9 mouse cellular contexts compared by ENCODE assay signal in genomic region chr2:29066410-29066809, GRCm38 (mm10). TPM values are rescaled to one million over a fixed set of nuclear protein-coding genes. Genes with fewer than 3 reads are reported as not detected.
DNase-seq lines count a peak whose midpoint lies in the region; ATAC-seq and TF ChIP-seq lines count a peak whose summit lies in the region.
"Had no signal": no experiment of that assay in that cellular context is flagged by ENCODE, and none has a peak within 500 bp of the region (broad histone marks: within the 10 kb centered on the region; RNA-seq: fewer than 3 reads in every experiment).

No protein-coding gene starts in this region.

- no peak overlapping the region for H3K27ac ChIP-seq in liver, postnatal 0 days (ENCODE audit: low read depth)
- no peak overlapping the region for H3K27ac ChIP-seq in liver, embryonic 12.5 days
- no peak overlapping the region for H3K27ac ChIP-seq in midbrain, postnatal 0 days (ENCODE audit: low read depth, low read length)
- H3K27ac ChIP-seq in forebrain, embryonic 13.5 days = no peak overlapping the region
- H3K27ac ChIP-seq in forebrain, embryonic 16.5 days (ENCODE audit: low read length) = no peak overlapping the region

- TF ChIP-seq EP300 in liver, postnatal 0 days (IDR thresholded peaks at IDR 0.05; ENCODE audit: low read depth) = no peak

- H3K36me3 ChIP-seq in liver, postnatal 0 days (replicated peaks; ENCODE audit: insufficient read depth, low read length) = peaks cover 32% of the 10 kb centered on the region
- peaks cover 68% of the 10 kb centered on the region for H3K36me3 ChIP-seq in liver, embryonic 12.5 days
- H3K36me3 ChIP-seq in midbrain, postnatal 0 days (ENCODE audit: insufficient read depth, low read length) = peaks cover 21% of the 10 kb centered on the region
- H3K36me3 ChIP-seq in forebrain, embryonic 13.5 days (ENCODE audit: poor library complexity, severe bottlenecking) = peaks cover 38% of the 10 kb centered on the region
- H3K36me3 ChIP-seq in forebrain, embryonic 16.5 days (ENCODE audit: control insufficient read depth, insufficient read depth) = peaks cover 11% of the 10 kb centered on the region

- WGBS in liver, postnatal 0 days (ENCODE audit: insufficient replicate concordance) = 71% methylated on average over 7 of the region's 7 CpGs
- WGBS in liver, embryonic 12.5 days (ENCODE audit: insufficient replicate concordance) = 68% methylated on average over 7 of the region's 7 CpGs
- WGBS in midbrain, postnatal 0 days = 49% methylated on average over 7 of the region's 7 CpGs
- 53% methylated on average over 7 of the region's 7 CpGs for WGBS in forebrain, embryonic 13.5 days
- 58% methylated on average over 7 of the region's 7 CpGs for WGBS in forebrain, embryonic 16.5 days

- H3K9me3 ChIP-seq in liver, postnatal 0 days (ENCODE audit: low read length) = no peaks in the 10 kb centered on the region
- no peaks in the 10 kb centered on the region for H3K9me3 ChIP-seq in liver, embryonic 12.5 days (replicated peaks)
- H3K9me3 ChIP-seq in midbrain, postnatal 0 days (ENCODE audit: low read length) = no peaks in the 10 kb centered on the region
- no peaks in the 10 kb centered on the region for H3K9me3 ChIP-seq in forebrain, embryonic 13.5 days (replicated peaks)
- H3K9me3 ChIP-seq in forebrain, embryonic 16.5 days (ENCODE audit: control insufficient read depth, low read length) = no peaks in the 10 kb centered on the region
- H3K9me3 ChIP-seq: G1E had no signal

- ATAC-seq in liver, postnatal 0 days = no peak
- ATAC-seq in liver, embryonic 12.5 days = no peak
- no peak for ATAC-seq in midbrain, postnatal 0 days (ENCODE audit: low FRiP score)
- no peak for ATAC-seq in forebrain, embryonic 13.5 days
- no peak for ATAC-seq in forebrain, embryonic 16.5 days

- H3K4me3 ChIP-seq in liver, postnatal 0 days (ENCODE audit: low read depth, low read length) = no peak overlapping the region
- no peak overlapping the region for H3K4me3 ChIP-seq in liver, embryonic 12.5 days
- H3K4me3 ChIP-seq in midbrain, postnatal 0 days (ENCODE audit: low read depth, low read length) = no peak overlapping the region
- H3K4me3 ChIP-seq in forebrain, embryonic 13.5 days = no peak overlapping the region
- no peak overlapping the region for H3K4me3 ChIP-seq in forebrain, embryonic 16.5 days (replicated peaks; ENCODE audit: low read length)

- no peak overlapping the region for H3K9ac ChIP-seq in liver, postnatal 0 days (replicated peaks)
- no peak overlapping the region for H3K9ac ChIP-seq in liver, embryonic 12.5 days
- no peak overlapping the region for H3K9ac ChIP-seq in midbrain, postnatal 0 days (replicated peaks; ENCODE audit: low read length, poor library complexity, severe bottlenecking)
- H3K9ac ChIP-seq in forebrain, embryonic 13.5 days = no peak overlapping the region
- no peak overlapping the region for H3K9ac ChIP-seq in forebrain, embryonic 16.5 days (replicated peaks; ENCODE audit: low read depth, low read length)

- peak; percentile 62 for TF ChIP-seq CTCF in liver, postnatal 0 days (IDR thresholded peaks at IDR 0.05; ENCODE audit: low read depth)
- TF ChIP-seq CTCF in midbrain, postnatal 0 days (IDR thresholded peaks at IDR 0.05) = peak; percentile 86

- H3K4me1 ChIP-seq in liver, postnatal 0 days (ENCODE audit: insufficient read depth) = peaks cover 3% of the 10 kb centered on the region
- H3K4me1 ChIP-seq in liver, embryonic 12.5 days = peaks cover 6% of the 10 kb centered on the region
- no peaks in the 10 kb centered on the region for H3K4me1 ChIP-seq in midbrain, postnatal 0 days (ENCODE audit: insufficient read depth, low read length)
- peaks cover 1% of the 10 kb centered on the region for H3K4me1 ChIP-seq in forebrain, embryonic 13.5 days
- H3K4me1 ChIP-seq in forebrain, embryonic 16.5 days (replicated peaks; ENCODE audit: control insufficient read depth, insufficient read depth, low read length) = no peaks in the 10 kb centered on the region

- no peaks in the 10 kb centered on the region for H3K27me3 ChIP-seq in liver, postnatal 0 days (ENCODE audit: insufficient read depth, low read length)
- no peaks in the 10 kb centered on the region for H3K27me3 ChIP-seq in liver, embryonic 12.5 days (replicated peaks)
- no peaks in the 10 kb centered on the region for H3K27me3 ChIP-seq in midbrain, postnatal 0 days (ENCODE audit: insufficient read depth, low read length)
- no peaks in the 10 kb centered on the region for H3K27me3 ChIP-seq in forebrain, embryonic 13.5 days
- no peaks in the 10 kb centered on the region for H3K27me3 ChIP-seq in forebrain, embryonic 16.5 days (replicated peaks; ENCODE audit: control insufficient read depth, insufficient read depth, low read length)

- H3K4me2 ChIP-seq in liver, postnatal 0 days (ENCODE audit: low read depth, low read length) = no peak overlapping the region
- no peak overlapping the region for H3K4me2 ChIP-seq in liver, embryonic 12.5 days
- no peak overlapping the region for H3K4me2 ChIP-seq in midbrain, postnatal 0 days (ENCODE audit: low read depth, low read length, poor library complexity, severe bottlenecking)
- H3K4me2 ChIP-seq in forebrain, embryonic 13.5 days = no peak overlapping the region
- H3K4me2 ChIP-seq in forebrain, embryonic 16.5 days (ENCODE audit: low read length) = no peak overlapping the region

- peak; percentile 13 to 25 for DNase-seq in cerebellum, postnatal 25 days
- DNase-seq in cerebellum, postnatal 4 days (ENCODE audit: low spot score in 2 of 2) = no peak
- no peak for DNase-seq in liver, postnatal 0 days
- peak; percentile 77 for DNase-seq in brain, adult 2 months (ENCODE audit: low read depth, low spot score)
- peak; percentile 82 for DNase-seq in midbrain, postnatal 0 days (ENCODE audit: low spot score)

RNA-seq across cellular contexts. Expression of gene Ttf1, which starts 6.3 kb away (rescaled TPM):
- 3.0 and 3.1 TPM in 2 replicates for polyA plus RNA-seq in liver, postnatal 0 days (2015; fragmentation: Nextera tagmentation; extraction: Ambion mirVana)
- polyA plus RNA-seq in liver, embryonic 12.5 days (2016; fragmentation: Nextera tagmentation; extraction: Ambion mirVana) = 7.9 and 8.4 TPM in 2 replicates
- total RNA-seq in midbrain, postnatal 0 days (2014; rRNA removed) = 4.9 and 5.1 TPM in 2 replicates
- 3.1 and 3.3 TPM in 2 replicates for polyA plus RNA-seq in midbrain, postnatal 0 days (2015; fragmentation: Nextera tagmentation; extraction: Ambion mirVana)
- 10.2 and 11.1 TPM in 2 replicates for polyA plus RNA-seq in forebrain, embryonic 13.5 days (2015; fragmentation: Nextera tagmentation; extraction: Ambion mirVana)
- 9.6 and 9.8 TPM in 2 replicates for polyA plus RNA-seq in forebrain, embryonic 16.5 days (2015; fragmentation: Nextera tagmentation; extraction: Ambion mirVana)

RNA-seq across cellular contexts. Expression of gene Cfap77, which starts 11.5 kb away (rescaled TPM):
- 0.06 TPM in 1 of 2 replicates, not detected in the other for polyA plus RNA-seq in liver, postnatal 0 days (2015; fragmentation: Nextera tagmentation; extraction: Ambion mirVana)
- polyA plus RNA-seq in liver, embryonic 12.5 days (2016; fragmentation: Nextera tagmentation; extraction: Ambion mirVana) = 0.12 and 0.30 TPM in 2 replicates
- total RNA-seq in midbrain, postnatal 0 days (2014; rRNA removed) = 1.0 and 3.3 TPM in 2 replicates
- polyA plus RNA-seq in midbrain, postnatal 0 days (2015; fragmentation: Nextera tagmentation; extraction: Ambion mirVana) = 1.2 and 1.3 TPM in 2 replicates
- 0.25 TPM in 2 replicates for polyA plus RNA-seq in forebrain, embryonic 13.5 days (2015; fragmentation: Nextera tagmentation; extraction: Ambion mirVana)
- 0.20 TPM in 1 of 2 replicates, not detected in the other for polyA plus RNA-seq in forebrain, embryonic 16.5 days (2015; fragmentation: Nextera tagmentation; extraction: Ambion mirVana)

RNA-seq across cellular contexts. Expression of gene Setx, which starts 57.6 kb away (rescaled TPM):
- polyA plus RNA-seq in liver, postnatal 0 days (2015; fragmentation: Nextera tagmentation; extraction: Ambion mirVana) = 2.6 and 3.3 TPM in 2 replicates
- 5.7 and 7.8 TPM in 2 replicates for polyA plus RNA-seq in liver, embryonic 12.5 days (2016; fragmentation: Nextera tagmentation; extraction: Ambion mirVana)
- total RNA-seq in midbrain, postnatal 0 days (2014; rRNA removed) = 43.2 and 75.4 TPM in 2 replicates
- polyA plus RNA-seq in midbrain, postnatal 0 days (2015; fragmentation: Nextera tagmentation; extraction: Ambion mirVana) = 13.0 and 16.8 TPM in 2 replicates
- 14.0 and 14.7 TPM in 2 replicates for polyA plus RNA-seq in forebrain, embryonic 13.5 days (2015; fragmentation: Nextera tagmentation; extraction: Ambion mirVana)
- polyA plus RNA-seq in forebrain, embryonic 16.5 days (2015; fragmentation: Nextera tagmentation; extraction: Ambion mirVana) = 14.4 and 16.5 TPM in 2 replicates

Comparison
In these comparisons a context has a peak if more than half of its experiments do, and no peak if none do; other contexts are left out.
1. DNase-seq: peak in cerebellum, postnatal 25 days (2 of 2), brain, adult 2 months (single experiment) and midbrain, postnatal 0 days (single experiment); none in cerebellum, postnatal 4 days (0 of 2) and liver, postnatal 0 days (single experiment).